Mouse (Mus musculus) lung, postnatal 0 days (tissue): ENCODE results near the gene Ccr7. TPM values are rescaled to one million over a fixed set of nuclear protein-coding genes. Genes with fewer than 3 reads are reported as not detected.

Experiments
- ATAC-seq: fragments of 200-750 bp; cut with Nextera tagmentation; 2 replicates; pipeline ENCODE4 v1.8.0; 2017; ENCODE audit warnings: moderate library complexity
- DNase-seq: peaks from one replicate; pipeline ENCODE4 v3.0.0-alpha.2; 2016; ENCODE audit warnings: low spot score
- H3K27ac ChIP-seq: fragments of 300-500 bp; sonication (generic); 2 replicates; pipeline ENCODE4 v1.5.1; 2014; ENCODE audit warnings: antibody characterized with exemption, mild to moderate bottlenecking, low read length, mixed read lengths
- H3K27me3 ChIP-seq: fragments of 300-500 bp; sonication (generic); replicated peaks from 2 replicates; pipeline ENCODE4 v1.6.1; 2014; ENCODE audit warnings: low read length, mixed read lengths; ENCODE audit not compliant: insufficient read depth
- H3K36me3 ChIP-seq: fragments of 300-500 bp; sonication (generic); 2 replicates; pipeline ENCODE4 v1.6.1; 2014; ENCODE audit warnings: low read length, mixed read lengths; ENCODE audit not compliant: insufficient read depth
- H3K4me1 ChIP-seq: fragments of 300-500 bp; sonication (generic); 2 replicates; pipeline ENCODE4 v1.6.1; 2014; ENCODE audit warnings: antibody characterized with exemption, low read depth, low read length, mixed read lengths; ENCODE audit not compliant: insufficient read depth
- H3K4me2 ChIP-seq: fragments of 300-500 bp; sonication (generic); replicated peaks from 2 replicates; pipeline ENCODE4 v1.6.1; 2014; ENCODE audit warnings: low read depth, mild to moderate bottlenecking, low read length, moderate library complexity, mixed read lengths
- H3K4me3 ChIP-seq: fragments of 300-500 bp; sonication (generic); 2 replicates; pipeline ENCODE4 v1.5.1; 2014; ENCODE audit warnings: low read depth, low read length
- H3K9ac ChIP-seq: fragments of 300-500 bp; sonication (generic); replicated peaks from 2 replicates; pipeline ENCODE4 v1.6.1; 2014; ENCODE audit warnings: low read depth, mild to moderate bottlenecking
- H3K9me3 ChIP-seq: fragments of 300-500 bp; sonication (generic); 2 replicates; pipeline ENCODE4 v1.6.1; 2016; ENCODE audit warnings: low read length, mixed read lengths
- CTCF ChIP-seq: IDR thresholded peaks from 2 replicates; pipeline ENCODE4 v1.5.1; 2016; ENCODE audit warnings: antibody characterized with exemption, mild to moderate bottlenecking
- EP300 ChIP-seq: IDR thresholded peaks from 2 replicates; pipeline ENCODE4 v1.6.1; 2016; ENCODE audit warnings: antibody characterized with exemption, mild to moderate bottlenecking, control low read depth
- WGBS: fragments of 180-500 bp; shearing (Covaris S2); extraction: QIAGEN DNeasy Blood & Tissue Kit; methylation state at CpG from one replicate; pipeline ENCODE4 v1.1.7; 2014; 5-methylcytosine and 5-hydroxymethylcytosine counted together
- polyA plus RNA-seq: library from polyadenylated mRNA; unstranded; fragments of >200 nt; fragmentation: Nextera tagmentation; extraction: Ambion mirVana; gene quantifications from 2 replicates; pipeline ENCODE4 v1.2.1, GENCODE M21; 2015

Gene Ccr7
- polyA plus RNA-seq, 1 experiment from 2014 or later = 0.69 TPM

- H3K27ac ChIP-seq = peak overlapping the region; percentile 32; the same call in 1 of the 2 replicates
- no peak overlapping the region for H3K4me3 ChIP-seq
- 42% methylated on average over 15 of the region's 15 CpGs for whole genome bisulfite sequencing
- peaks cover 12% of the 10 kb centered on the region for H3K4me1 ChIP-seq
- no peak overlapping the region for H3K9ac ChIP-seq
- no peak for DNase-seq
- H3K27me3 ChIP-seq = no peaks in the 10 kb centered on the region
- H3K4me2 ChIP-seq = no peak overlapping the region
- ATAC-seq = no peak
- no peaks in the 10 kb centered on the region for H3K9me3 ChIP-seq
- H3K36me3 ChIP-seq = no peaks in the 10 kb centered on the region
- TF ChIP-seq EP300 (no peak), CTCF (no peak)
Observed at GRCm38 (mm10) chr11:99134266-99135046, 20.4 kb downstream of the Ccr7 start.

- H3K27ac ChIP-seq = no peak overlapping the region
- no peaks in the 10 kb centered on the region for H3K9me3 ChIP-seq
- 27% methylated on average over 4 of the region's 5 CpGs for WGBS
- no peaks in the 10 kb centered on the region for H3K36me3 ChIP-seq
- H3K9ac ChIP-seq = no peak overlapping the region
- ATAC-seq = no peak
- H3K27me3 ChIP-seq = no peaks in the 10 kb centered on the region
- H3K4me3 ChIP-seq = no peak overlapping the region
- no peak for DNase-seq
- peaks cover 14% of the 10 kb centered on the region for H3K4me1 ChIP-seq
- H3K4me2 ChIP-seq = no peak overlapping the region
- TF ChIP-seq EP300 (no peak), CTCF (no peak)
Observed at GRCm38 (mm10) chr11:99133285-99133897, 21.5 kb downstream of the Ccr7 start.

- peak; percentile 80 for DNase-seq
- TF ChIP-seq CTCF = no peak
- no peak for TF ChIP-seq EP300
- no peak overlapping the region for H3K9ac ChIP-seq
- H3K4me3 ChIP-seq = no peak overlapping the region
- no peaks in the 10 kb centered on the region for H3K9me3 ChIP-seq
- no peaks in the 10 kb centered on the region for H3K36me3 ChIP-seq
- WGBS = 3% methylated on average over 11 of the region's 11 CpGs
- peak overlapping the region; percentile 25; the same call in 1 of the 2 replicates for H3K4me2 ChIP-seq
- peaks cover 25% of the 10 kb centered on the region for H3K4me1 ChIP-seq
- H3K27ac ChIP-seq = no peak overlapping the region
- peak; percentile 58 for ATAC-seq
- H3K27me3 ChIP-seq = no peaks in the 10 kb centered on the region
Observed at GRCm38 (mm10) chr11:99132091-99132730, 22.7 kb downstream of the Ccr7 start.

GRCm38 (mm10) chr11:99131463-99131840, 23.4 kb downstream of the Ccr7 start:
- Histone ChIP-seq H3K4me1 (peaks cover 32% of the 10 kb centered on the region), H3K9me3 (no peaks in the 10 kb centered on the region), H3K36me3 (no peaks in the 10 kb centered on the region), H3K27ac (no peak overlapping the region), H3K4me2 (peak overlapping the region; percentile 25; the same call in 1 of the 2 replicates), H3K27me3 (no peaks in the 10 kb centered on the region), H3K4me3 (no peak overlapping the region), H3K9ac (no peak overlapping the region)
- DNase-seq (no peak), ATAC-seq (no peak)
- no peak for TF ChIP-seq EP300
- no peak for TF ChIP-seq CTCF
- WGBS = 44% methylated on average over 12 of the region's 12 CpGs

- H3K4me3 ChIP-seq = no peak overlapping the region
- WGBS = 61% methylated on average over 5 of the region's 5 CpGs
- H3K4me2 ChIP-seq = no peak overlapping the region
- no peak for ATAC-seq
- H3K27me3 ChIP-seq = no peaks in the 10 kb centered on the region
- H3K9ac ChIP-seq = no peak overlapping the region
- H3K27ac ChIP-seq = no peak overlapping the region
- no peaks in the 10 kb centered on the region for H3K9me3 ChIP-seq
- DNase-seq = no peak
- TF ChIP-seq EP300 = no peak
- TF ChIP-seq CTCF = no peak
- H3K4me1 ChIP-seq = peaks cover 33% of the 10 kb centered on the region
- H3K36me3 ChIP-seq = no peaks in the 10 kb centered on the region
Observed at GRCm38 (mm10) chr11:99130736-99131462, 24.0 kb downstream of the Ccr7 start.

- Histone ChIP-seq H3K27ac (no peak overlapping the region), H3K27me3 (no peaks in the 10 kb centered on the region), H3K9ac (no peak overlapping the region), H3K4me2 (no peak overlapping the region), H3K36me3 (no peaks in the 10 kb centered on the region), H3K9me3 (no peaks in the 10 kb centered on the region), H3K4me1 (peaks cover 33% of the 10 kb centered on the region), H3K4me3 (no peak overlapping the region)
- WGBS = 39% methylated on average over 2 of the region's 2 CpGs
- TF ChIP-seq CTCF (no peak), EP300 (no peak)
- DNase-seq (no peak), ATAC-seq (no peak)
Observed at GRCm38 (mm10) chr11:99129287-99129686, 25.6 kb downstream of the Ccr7 start.
